Comparison of ENCODE assay signal across 28 mouse cellular contexts in the genomic region with DNA sequence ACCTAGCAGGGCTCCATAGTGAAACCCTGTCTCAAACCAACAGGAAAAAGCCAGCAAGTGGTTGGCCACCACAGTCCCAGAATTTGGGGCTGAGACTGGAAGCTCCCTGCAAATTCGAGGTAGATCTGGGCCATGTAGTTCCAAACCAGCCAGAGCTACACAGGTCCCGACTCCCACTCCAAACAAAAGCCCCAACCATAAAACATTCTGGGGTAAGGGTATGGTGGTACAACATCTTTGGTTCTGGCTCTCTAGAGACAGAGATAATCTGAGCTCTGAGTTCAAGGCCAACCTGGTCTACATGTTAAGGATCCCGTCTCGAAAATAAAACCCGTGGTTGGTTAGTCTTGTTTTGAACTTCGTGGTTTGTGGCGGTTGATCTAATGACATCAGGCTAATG. TPM values are rescaled to one million over a fixed set of nuclear protein-coding genes. Genes with fewer than 3 reads are reported as not detected.
"Had no signal": no experiment of that assay in that cellular context is flagged by ENCODE, and none has a peak within 500 bp of the region (broad histone marks: within the 10 kb centered on the region; RNA-seq: fewer than 3 reads in every experiment).

No protein-coding gene starts in this region.

- H3K4me2 ChIP-seq: heart, embryonic 12.5 days; hindbrain, embryonic 12.5 days; hindbrain, embryonic 14.5 days; intestine, embryonic 15.5 days; limb, embryonic 12.5 days; liver, embryonic 11.5 days had no signal

- H3K27me3 ChIP-seq: heart, embryonic 12.5 days; hindbrain, embryonic 12.5 days; intestine, embryonic 15.5 days; limb, embryonic 12.5 days had no signal

- ATAC-seq: hindbrain, embryonic 16.5 days; inflammation-experienced regulatory T-cells, adult 6 months; intestine, embryonic 15.5 days; intestine, postnatal 0 days had no signal

- H3K9ac ChIP-seq: heart, embryonic 12.5 days; hindbrain, embryonic 12.5 days; hindbrain, embryonic 14.5 days; intestine, embryonic 15.5 days; limb, embryonic 12.5 days had no signal

- DNase-seq: gastrocnemius, adult 2 months; gastrocnemius, postnatal 10 days; gastrocnemius, postnatal 25 days; heart, adult 18-20 months; heart, postnatal 10 days; heart, postnatal 4 days; kidney, adult 18-20 months; kidney, adult 8-10 months; kidney, postnatal 10 days; kidney, postnatal 25 days; kidney, postnatal 4 days; liver had no signal

- H3K4me1 ChIP-seq: hindbrain, embryonic 12.5 days; limb, embryonic 12.5 days had no signal

- H3K9me3 ChIP-seq: heart, embryonic 10.5 days; heart, embryonic 12.5 days; hindbrain, embryonic 10.5 days; hindbrain, embryonic 12.5 days; intestine, embryonic 15.5 days; limb, embryonic 10.5 days; limb, embryonic 12.5 days had no signal

- H3K27ac ChIP-seq: gastrocnemius, adult 2 months; heart, embryonic 10.5 days; hindbrain, embryonic 10.5 days; hindbrain, embryonic 12.5 days; hindbrain, embryonic 14.5 days; intestine, embryonic 15.5 days; layer of hippocampus, adult 2 months; left cerebral cortex, adult 2 months; limb, embryonic 10.5 days; limb, embryonic 12.5 days had no signal

- H3K4me3 ChIP-seq: gastrocnemius, adult 2 months; heart, embryonic 10.5 days; heart, embryonic 12.5 days; hindbrain, embryonic 10.5 days; hindbrain, embryonic 12.5 days; intestine, embryonic 15.5 days; layer of hippocampus, adult 2 months; left cerebral cortex, adult 2 months; limb, embryonic 10.5 days; limb, embryonic 12.5 days had no signal

RNA-seq across cellular contexts. Expression of gene Pla2g1b, which starts 10.2 kb away (rescaled TPM):
- polyA plus RNA-seq: heart, embryonic 14.5 days; hindbrain, embryonic 12.5 days; hindbrain, embryonic 14.5 days; hindbrain, embryonic 16.5 days; inflammation-experienced regulatory T-cells, adult 6 months; limb, embryonic 10.5 days; limb, embryonic 12.5 days; limb, embryonic 14.5 days had no signal

RNA-seq across cellular contexts. Expression of gene Msi1, which starts 26.4 kb away (rescaled TPM):
- polyA plus RNA-seq: inflammation-experienced regulatory T-cells, adult 6 months had no signal
